Mouse (Mus musculus) adipocyte (in vitro differentiated cells): Measurements from ENCODE around the gene Ift20.
A peak's percentile ranks its signal among the peaks of the same experiment; 100 is the strongest.

Experiments
- DNase-seq: peaks from one replicate; pipeline ENCODE4 v3.0.0-alpha.2; 2016; ENCODE audit warnings: low spot score

Gene Ift20

GRCm38 (mm10) chr11:78536080-78536689 lies at the start of gene Ift20, which contains the start of gene Tnfaip1:
Gene Ift20, plus strand, starts transcription at chr11:78536361.
Gene Tnfaip1, minus strand, starts transcription at chr11:78536332.
- peak; percentile 99 for DNase-seq

GRCm38 (mm10) chr11:78488168-78488567 lies 48.0 kb upstream of the Ift20 start:
- peak; percentile 58 for DNase-seq

- DNase-seq, result no peak
These were observed 45.4 kb upstream of the Ift20 start for GRCm38 (mm10) chr11:78490781-78491241.

- DNase-seq, result peak; percentile 59
These were observed 40.3 kb upstream of the Ift20 start for GRCm38 (mm10) chr11:78495904-78496303.

- no peak for DNase-seq
These were observed 39.1 kb upstream of the Ift20 start for GRCm38 (mm10) chr11:78497071-78497541.

- DNase-seq, result peak; percentile 66
These were observed 38.3 kb upstream of the Ift20 start, which contains the start of gene Sarm1 for GRCm38 (mm10) chr11:78497544-78498522. Gene Sarm1, minus strand, starts transcription at chr11:78497754.

- DNase-seq, result no peak
These were observed 37.2 kb upstream of the Ift20 start, which contains the start of gene Vtn for GRCm38 (mm10) chr11:78499004-78499403. Gene Vtn, plus strand, starts transcription at chr11:78499091.

GRCm38 (mm10) chr11:78499543-78499942 lies 36.6 kb upstream of the Ift20 start:
- no peak for DNase-seq

GRCm38 (mm10) chr11:78500623-78501202 lies 35.4 kb upstream of the Ift20 start:
- no peak for DNase-seq

GRCm38 (mm10) chr11:78501529-78501928 lies 34.6 kb upstream of the Ift20 start:
- no peak for DNase-seq

GRCm38 (mm10) chr11:78502909-78503650 lies 33.1 kb upstream of the Ift20 start, which contains the start of gene Sebox:
Gene Sebox, plus strand, starts transcription at chr11:78503447.
- DNase-seq, result no peak

GRCm38 (mm10) chr11:78505430-78505829 lies 30.7 kb upstream of the Ift20 start:
- DNase-seq, result no peak

- peak; percentile 22 for DNase-seq
These were observed 27.0 kb upstream of the Ift20 start for GRCm38 (mm10) chr11:78509148-78509547.

- DNase-seq, result peak; percentile 93
These were observed 23.9 kb upstream of the Ift20 start, which contains the start of the genes Tmem199 and Poldip2 for GRCm38 (mm10) chr11:78512025-78512957. Gene Tmem199, minus strand, starts transcription at chr11:78512172. Gene Poldip2, plus strand, starts transcription at chr11:78512193.

- peak; percentile 47 for DNase-seq
These were observed 22.9 kb upstream of the Ift20 start for GRCm38 (mm10) chr11:78513106-78513790.

- peak; percentile 39 for DNase-seq
These were observed 20.4 kb upstream of the Ift20 start for GRCm38 (mm10) chr11:78515549-78516325.

- no peak for DNase-seq
These were observed 17.2 kb upstream of the Ift20 start for GRCm38 (mm10) chr11:78518931-78519330.

- DNase-seq, result no peak
These were observed 14.3 kb upstream of the Ift20 start for GRCm38 (mm10) chr11:78521880-78522279.
